Mouse (Mus musculus): Measurements from ENCODE around the gene Vmn2r94. TPM values are rescaled to one million over a fixed set of nuclear protein-coding genes. Genes with fewer than 3 reads are reported as not detected.

Gene Vmn2r94
- not detected in 2 replicates for polyA plus RNA-seq (2012; rRNA removed)

DNA sequence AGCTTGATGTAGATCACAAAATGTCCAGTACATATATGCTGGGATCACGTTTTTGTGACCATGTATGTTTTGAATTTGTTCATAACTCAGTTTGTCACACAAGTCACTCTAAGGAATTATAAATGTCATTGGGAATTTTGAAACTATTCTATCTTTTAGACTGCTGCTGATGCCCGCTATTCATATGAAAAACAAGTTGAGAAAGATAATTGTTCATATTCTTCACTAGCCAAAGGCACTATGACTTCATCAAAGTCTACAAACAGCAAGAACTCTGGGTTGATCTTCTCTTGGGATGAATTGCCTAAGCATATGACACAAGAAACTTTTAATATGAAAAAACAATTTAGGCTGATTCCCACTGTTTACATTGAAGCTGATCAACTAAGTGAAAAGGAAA is at the start of gene Vmn2r94:
Gene Vmn2r94 (minus strand): TSS at position 101 of the 400 bp plus-strand sequence.
- TF ChIP-seq CTCF (IDR thresholded peaks at IDR 0.05; ENCODE audit: insufficient read depth, low read length) (no peak), POLR2A (IDR thresholded peaks at IDR 0.05; ENCODE audit: borderline replicate concordance, extremely low read depth, low read depth, low read length) (no peak)
- 43% methylated on average over 2 of the region's 2 CpGs for WGBS
- Histone ChIP-seq H3K4me1 (ENCODE audit: control insufficient read depth, insufficient read depth, low read length) (no peaks in the 10 kb centered on the region), H3K4me3 (replicated peaks; ENCODE audit: extremely low read depth, low read depth, low read length) (no peak within 1 kb of the TSS)
- DNase-seq = no peak

DNA sequence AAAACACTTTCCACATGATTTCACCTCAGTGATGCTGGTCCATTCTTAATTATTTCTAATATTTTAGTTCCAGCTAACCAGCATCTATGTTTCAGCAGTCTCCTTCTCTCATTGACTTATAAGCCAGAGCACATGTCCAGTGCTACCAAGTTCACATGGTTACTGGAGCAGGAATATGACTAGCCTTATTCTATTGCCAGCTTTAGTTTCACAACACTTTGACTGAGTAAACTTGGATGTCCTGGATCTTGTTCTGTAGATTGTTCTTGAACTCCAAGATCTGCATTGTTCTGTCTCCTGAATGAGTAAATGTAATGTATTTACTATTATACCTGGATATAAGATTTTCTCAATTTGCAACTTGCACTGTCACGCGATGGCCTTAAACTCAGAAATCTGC is 45.5 kb upstream of the Vmn2r94 start:
- TF ChIP-seq CTCF (IDR thresholded peaks at IDR 0.05; ENCODE audit: insufficient read depth, low read length) = no peak
- TF ChIP-seq POLR2A (IDR thresholded peaks at IDR 0.05; ENCODE audit: borderline replicate concordance, extremely low read depth, low read depth, low read length) = no peak
- WGBS = 95% methylated on average over 2 of the region's 2 CpGs
- H3K4me1 ChIP-seq (ENCODE audit: control insufficient read depth, insufficient read depth, low read length) = no peaks in the 10 kb centered on the region
- no peak overlapping the region for H3K4me3 ChIP-seq (replicated peaks; ENCODE audit: extremely low read depth, low read depth, low read length)
- DNase-seq = no peak

DNA sequence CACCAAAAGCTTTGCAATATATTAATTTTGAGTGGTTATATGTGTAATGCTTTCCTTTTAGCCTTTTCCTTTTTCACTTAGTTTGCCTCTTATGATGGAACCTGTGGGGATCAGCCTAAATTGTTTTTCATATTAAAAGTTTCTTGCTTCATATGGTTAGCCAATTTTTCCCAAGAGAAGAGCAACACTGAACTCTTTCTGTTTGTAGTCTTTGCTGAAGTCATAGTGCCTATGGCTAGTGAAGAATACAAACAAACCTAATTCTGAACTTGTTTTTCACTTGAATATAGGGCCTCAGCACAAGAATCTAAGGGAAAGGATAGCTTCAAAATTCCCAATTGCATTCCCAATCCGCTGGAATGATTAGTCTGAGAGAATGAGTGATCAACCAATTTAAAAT is 20.2 kb upstream of the Vmn2r94 start, which contains the start of gene Vmn2r93:
Gene Vmn2r93 (plus strand): TSS at position 301 of the 400 bp plus-strand sequence.
- WGBS = 21% methylated on average over 1 of the region's 1 CpGs

DNA sequence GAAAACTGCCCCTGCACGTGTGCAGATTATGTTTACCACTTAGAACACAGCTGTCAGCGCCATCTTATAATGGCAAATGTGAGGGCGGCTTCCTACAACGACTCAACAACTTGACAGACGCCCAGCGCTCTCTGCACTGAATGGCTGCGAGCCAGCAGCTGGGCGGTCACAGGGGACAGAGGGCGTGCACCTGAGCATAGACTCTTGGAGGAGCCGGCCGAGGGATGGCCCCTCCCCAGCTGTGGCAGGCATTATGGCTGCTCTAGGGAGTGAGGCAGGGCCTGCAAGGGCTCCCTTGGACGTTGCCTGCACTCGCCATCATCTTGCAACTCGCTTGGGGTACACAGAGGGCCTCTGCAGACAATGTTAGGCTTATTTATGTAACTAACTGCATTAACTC is 40.6 kb downstream of the Vmn2r94 start:
- no peak for TF ChIP-seq POLR2A (IDR thresholded peaks at IDR 0.05; ENCODE audit: borderline replicate concordance, extremely low read depth, low read depth, low read length)
- no peak for TF ChIP-seq CTCF (IDR thresholded peaks at IDR 0.05; ENCODE audit: insufficient read depth, low read length)
- no peaks in the 10 kb centered on the region for H3K4me1 ChIP-seq (ENCODE audit: control insufficient read depth, insufficient read depth, low read length)
- H3K4me3 ChIP-seq (replicated peaks; ENCODE audit: extremely low read depth, low read depth, low read length) = no peak overlapping the region
- 78% methylated on average over 14 of the region's 14 CpGs for WGBS
- no peak for DNase-seq

More for the DNA sequence above, 20.2 kb upstream of the Vmn2r94 start, which contains the start of gene Vmn2r93:
- Histone ChIP-seq H3K4me3 (replicated peaks; ENCODE audit: extremely low read depth, low read depth, low read length) (no peak within 1 kb of the TSS), H3K4me1 (ENCODE audit: control insufficient read depth, insufficient read depth, low read length) (no peaks in the 10 kb centered on the region)
- no peak for DNase-seq
- TF ChIP-seq CTCF (IDR thresholded peaks at IDR 0.05; ENCODE audit: insufficient read depth, low read length) = no peak
- no peak for TF ChIP-seq POLR2A (IDR thresholded peaks at IDR 0.05; ENCODE audit: borderline replicate concordance, extremely low read depth, low read depth, low read length)

DNA sequence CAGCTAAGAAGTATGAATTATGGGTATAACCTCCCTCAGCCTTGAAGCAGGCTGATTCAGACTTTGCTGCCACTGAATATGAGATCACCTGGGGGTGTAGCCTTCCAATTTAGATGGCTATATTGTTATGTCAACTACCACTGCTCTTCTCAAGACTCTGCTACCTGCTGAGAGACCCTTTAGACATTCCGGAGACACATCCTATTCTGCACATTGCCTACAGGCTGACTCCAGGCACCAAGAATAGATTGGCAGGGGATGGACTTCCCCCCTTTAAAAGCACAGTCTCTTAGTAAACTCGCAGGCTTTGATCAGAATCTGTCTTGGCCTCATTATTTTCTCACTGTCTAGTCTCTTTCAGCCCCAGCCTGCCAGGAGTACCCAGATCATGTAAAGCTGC is 45.6 kb downstream of the Vmn2r94 start:
- 70% methylated on average over 2 of the region's 2 CpGs for WGBS
- TF ChIP-seq POLR2A (IDR thresholded peaks at IDR 0.05; ENCODE audit: borderline replicate concordance, extremely low read depth, low read depth, low read length) (no peak), CTCF (IDR thresholded peaks at IDR 0.05; ENCODE audit: insufficient read depth, low read length) (no peak)
- no peak for DNase-seq
- Histone ChIP-seq H3K4me1 (ENCODE audit: control insufficient read depth, insufficient read depth, low read length) (no peaks in the 10 kb centered on the region), H3K4me3 (replicated peaks; ENCODE audit: extremely low read depth, low read depth, low read length) (no peak overlapping the region)

DNA sequence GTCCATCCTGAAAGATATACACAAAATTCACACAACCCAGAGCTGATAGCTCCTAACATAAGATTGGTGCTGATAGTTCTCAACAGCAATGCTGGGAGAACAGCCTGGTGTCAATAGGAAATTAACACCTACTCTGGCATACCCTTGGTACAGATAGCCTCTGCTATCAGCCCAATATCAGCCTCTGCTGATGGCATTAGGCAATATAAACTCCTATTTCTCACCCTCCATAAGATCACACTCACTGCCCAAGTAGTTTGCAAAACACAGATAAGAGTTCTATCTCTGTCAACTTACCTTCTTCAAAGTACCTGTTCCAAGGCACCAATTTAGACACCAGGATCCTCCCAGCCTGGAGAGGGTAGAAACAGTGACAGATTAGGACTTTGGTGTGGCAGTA is 56.3 kb downstream of the Vmn2r94 start:
- no peak for DNase-seq
- no peak overlapping the region for H3K4me3 ChIP-seq (replicated peaks; ENCODE audit: extremely low read depth, low read depth, low read length)
- TF ChIP-seq POLR2A (IDR thresholded peaks at IDR 0.05; ENCODE audit: borderline replicate concordance, extremely low read depth, low read depth, low read length) = no peak
- no peak for TF ChIP-seq CTCF (IDR thresholded peaks at IDR 0.05; ENCODE audit: insufficient read depth, low read length)
- H3K4me1 ChIP-seq (ENCODE audit: control insufficient read depth, insufficient read depth, low read length) = no peaks in the 10 kb centered on the region

Other genes starting within 250 kb of the Vmn2r94 start
- gene Vmn2r124, start 228.3 kb downstream of the Vmn2r94 start, polyA plus RNA-seq (2012; rRNA removed) = not detected in 2 replicates
- not detected in 2 replicates for gene Vmn2r91, start 192.7 kb downstream of the Vmn2r94 start, polyA plus RNA-seq (2012; rRNA removed)
- gene Vmn2r92, start 125.9 kb downstream of the Vmn2r94 start, polyA plus RNA-seq (2012; rRNA removed) = not detected in 2 replicates
- not detected in 2 replicates for gene Vmn2r93, start 20.3 kb upstream of the Vmn2r94 start, polyA plus RNA-seq (2012; rRNA removed)
- not detected in 2 replicates for gene Vmn2r95, start 146.3 kb upstream of the Vmn2r94 start, polyA plus RNA-seq (2012; rRNA removed)